Mouse (Mus musculus): ENCODE results near the gene Flnb.

DNA sequence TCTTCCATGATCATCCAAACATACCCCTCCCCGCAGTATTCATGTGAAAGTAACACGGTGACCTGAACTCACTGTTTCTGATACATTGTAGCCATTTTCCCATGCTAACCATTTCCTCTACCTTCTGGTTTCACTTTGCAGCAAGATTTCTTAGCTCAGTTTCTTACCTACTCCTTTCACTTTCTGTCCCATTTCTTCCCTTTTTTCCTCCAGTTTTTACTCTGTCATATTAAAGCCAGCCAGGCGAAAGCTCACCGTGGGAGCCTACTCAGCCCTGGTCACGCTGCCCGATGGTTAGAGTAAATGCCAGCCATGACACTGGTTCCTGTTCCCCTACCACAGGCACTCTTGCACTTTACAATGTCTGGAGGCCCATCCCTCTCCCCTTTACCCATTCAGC, 169.2 kb downstream of the Flnb start:
- no peak for TF ChIP-seq CTCF (IDR thresholded peaks at IDR 0.05; ENCODE audit: low read depth, low read length)
- no peak for TF ChIP-seq GATA2 (IDR thresholded peaks at IDR 0.05; ENCODE audit: borderline replicate concordance, low read depth, low read length)

Measured in G1E (cell line).